Mouse (Mus musculus) neural tube, embryonic 10.5 days (tissue): ENCODE measurements around the gene Mavs.
"Not testable (repeated sequence)": the region's sequence is repeated elsewhere in the genome, so short reads cannot be mapped to it uniquely, and the experiment has no call there.

Experiments used
- DNase-seq: peaks from one replicate; pipeline ENCODE4 v3.0.0-alpha.2; 2017; ENCODE audit warnings: low spot score; ENCODE audit errors: extremely low spot score

Gene Mavs

DNA sequence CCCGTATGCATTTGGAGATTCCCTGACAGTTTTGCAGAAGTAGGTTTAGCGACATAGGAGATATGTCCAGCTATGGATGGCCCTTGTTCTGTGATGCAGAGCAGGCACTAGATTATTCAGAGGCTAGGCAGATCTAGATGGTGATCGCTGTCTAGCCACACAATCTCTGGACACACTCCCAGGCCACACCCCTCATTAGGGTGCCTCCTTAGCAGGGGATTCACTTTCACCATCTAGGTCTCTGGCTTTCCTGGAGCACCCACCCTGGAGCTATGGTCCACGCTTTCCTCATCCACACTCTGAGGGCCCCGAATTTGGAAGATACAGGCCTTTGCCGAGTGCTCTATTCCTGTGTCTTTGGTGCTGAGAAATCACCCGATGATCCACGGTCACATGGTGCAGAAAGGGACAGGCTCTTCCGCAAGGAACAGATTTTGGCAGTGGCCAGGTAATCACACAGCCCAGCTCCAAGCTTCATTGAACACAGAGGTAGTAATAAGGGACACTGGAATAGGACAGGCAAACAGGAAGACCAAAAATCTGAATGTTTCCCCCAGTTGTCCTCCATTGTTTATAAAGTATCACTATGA lies 22.7 kb upstream of the Mavs start:
- DNase-seq, result no peak

DNA sequence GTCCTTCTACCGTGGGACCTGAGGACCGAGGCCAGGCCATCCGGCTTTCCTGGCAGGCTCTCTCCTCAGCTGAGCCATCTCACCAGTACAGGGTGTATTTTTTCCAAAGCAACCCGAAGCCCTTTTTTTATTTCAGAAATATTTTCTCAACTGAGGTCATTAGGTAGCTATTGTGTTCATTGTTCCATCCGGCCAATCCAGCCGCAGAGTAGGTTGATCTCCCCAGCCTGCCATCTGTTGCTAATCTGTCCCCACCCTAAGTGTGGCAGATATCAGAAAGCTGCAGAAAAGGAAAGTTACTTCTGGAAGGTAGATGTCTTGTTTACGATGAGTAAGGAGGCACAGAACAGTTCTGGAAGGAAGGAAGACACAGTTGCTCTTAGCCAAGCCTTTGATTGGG lies 20.1 kb upstream of the Mavs start:
- DNase-seq, result no peak

DNA sequence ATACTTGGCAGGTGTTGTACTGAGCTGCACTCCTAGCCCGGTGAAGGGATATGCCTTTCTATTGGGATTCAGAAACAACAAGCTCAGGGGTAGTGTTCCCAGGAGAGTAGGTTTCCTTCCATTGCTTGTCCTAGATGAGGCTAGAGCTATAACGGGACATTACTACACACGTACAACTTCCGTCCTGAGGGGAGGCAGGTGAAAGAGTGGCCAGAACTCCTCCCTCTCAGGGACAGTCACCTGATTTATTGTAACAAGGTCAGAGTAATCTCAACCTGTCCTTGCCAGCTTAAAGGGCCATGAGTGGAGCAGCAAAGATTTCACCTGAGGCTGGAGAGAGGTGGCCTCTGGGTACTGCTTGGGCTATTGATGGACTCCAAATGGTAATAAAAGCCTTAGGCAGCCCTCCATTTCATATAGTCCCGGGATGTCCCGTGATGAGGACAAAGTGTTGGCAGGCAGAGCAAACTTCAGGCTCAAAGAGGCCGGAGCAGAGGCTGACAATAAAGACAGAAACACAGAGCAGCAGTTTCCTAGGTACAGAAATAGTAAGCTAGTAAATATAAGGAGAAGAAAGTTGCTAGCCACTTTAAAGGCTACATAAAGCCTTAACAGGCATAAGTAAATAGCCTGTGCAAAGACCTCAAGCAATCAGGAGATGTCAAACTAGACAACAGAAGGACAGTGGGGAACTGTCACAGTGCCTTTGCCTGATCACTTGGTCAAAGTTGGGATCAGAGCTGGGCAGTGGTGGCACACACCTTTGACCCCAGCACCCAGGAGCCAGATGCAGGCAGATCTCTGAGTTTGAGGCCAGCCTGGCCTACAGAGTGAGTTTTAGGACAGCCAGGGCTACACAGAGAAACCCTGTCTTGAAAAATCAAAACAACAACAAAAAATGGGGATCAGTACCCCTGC lies 17.7 kb upstream of the Mavs start:
- DNase-seq, result no peak

DNA sequence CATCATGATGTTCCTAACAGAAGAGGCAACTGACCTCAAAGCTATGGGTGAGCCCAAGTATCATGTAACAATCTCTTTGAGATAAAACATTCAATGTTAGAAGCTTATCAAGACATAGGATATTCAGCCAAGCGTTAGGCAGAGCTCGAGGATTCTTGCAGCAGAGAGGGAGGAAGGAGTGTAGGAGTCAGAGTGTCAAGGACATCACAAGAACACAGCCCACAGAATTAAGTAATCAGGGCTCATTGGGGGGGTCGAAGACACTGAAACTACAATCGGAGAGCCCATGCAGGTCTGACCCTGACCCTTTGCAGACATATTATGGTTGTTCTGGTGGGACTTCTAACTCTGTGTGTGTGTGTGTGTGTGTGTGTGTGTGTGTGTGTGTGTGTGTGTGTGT lies 13.8 kb upstream of the Mavs start:
- DNase-seq, result no peak

DNA sequence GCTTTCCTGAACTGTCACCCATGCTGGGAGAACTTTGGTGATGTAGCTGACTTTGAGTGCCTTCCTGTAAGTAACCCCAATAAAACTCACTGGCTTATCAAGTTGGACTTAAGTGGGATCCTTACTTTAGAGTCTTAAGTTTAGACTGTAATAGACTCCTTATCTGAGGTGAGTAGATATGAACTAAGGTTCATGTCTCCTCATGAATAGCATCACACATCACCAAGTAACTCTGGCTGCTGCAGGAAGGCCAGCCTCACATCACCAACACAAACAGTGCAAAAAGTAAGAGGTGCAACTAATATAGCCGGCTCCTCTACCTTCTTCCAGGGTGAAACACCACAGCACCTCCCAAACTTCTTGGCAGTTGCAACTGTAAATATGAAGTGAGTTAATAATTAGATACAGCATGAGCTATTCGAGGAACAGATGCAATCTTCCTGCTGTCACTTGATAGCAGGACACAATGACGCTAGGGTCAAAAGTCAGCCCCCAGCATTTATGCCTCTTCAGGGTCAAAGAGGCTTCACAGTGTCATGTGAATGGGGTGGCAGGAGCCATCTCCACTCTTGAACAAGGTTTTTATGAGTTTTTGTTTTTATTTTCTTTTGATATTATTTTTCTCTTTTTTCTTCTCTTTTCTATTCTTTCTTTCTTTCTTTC lies 11.9 kb upstream of the Mavs start:
- DNase-seq, result no peak

DNA sequence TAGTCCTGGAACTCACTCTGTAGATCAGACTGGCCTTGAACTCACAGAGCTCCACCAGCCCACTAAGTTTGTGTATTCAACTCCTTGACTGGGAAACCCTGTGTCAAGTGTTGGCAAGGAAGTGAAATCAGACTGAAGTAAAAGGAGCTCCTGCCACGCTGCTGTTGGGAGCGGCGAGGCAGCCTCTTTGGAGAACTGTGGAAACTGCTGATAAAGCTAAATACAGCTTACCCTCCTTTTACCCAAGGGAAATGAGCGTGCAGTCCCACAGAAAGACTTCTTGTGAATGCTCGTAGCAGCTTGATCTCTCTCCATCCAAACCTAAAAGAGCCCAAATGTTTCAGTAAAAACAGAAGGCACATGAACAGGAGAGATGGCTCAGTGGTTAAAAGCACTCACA lies 11.3 kb upstream of the Mavs start:
- no peak for DNase-seq

DNA sequence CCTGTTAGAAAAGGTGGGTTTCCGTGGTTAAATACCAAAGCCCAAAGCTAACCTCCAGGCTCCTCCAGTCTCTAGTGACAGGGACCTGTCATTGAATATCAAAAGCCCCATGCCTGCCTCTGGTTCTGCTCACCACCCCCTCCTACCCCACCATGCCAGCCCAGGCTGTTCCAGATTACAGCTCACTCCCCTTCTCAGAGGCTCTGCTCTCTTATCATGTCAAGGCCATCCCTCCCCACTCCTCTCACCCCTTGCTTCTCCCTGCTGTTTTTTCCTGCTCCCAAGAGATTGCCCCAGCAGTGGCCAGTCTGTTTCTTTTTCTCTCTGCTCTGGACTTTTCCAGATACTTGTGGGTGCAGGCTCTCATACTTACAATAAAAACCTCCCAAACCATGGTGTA lies 10.3 kb upstream of the Mavs start:
- DNase-seq, result no peak

DNA sequence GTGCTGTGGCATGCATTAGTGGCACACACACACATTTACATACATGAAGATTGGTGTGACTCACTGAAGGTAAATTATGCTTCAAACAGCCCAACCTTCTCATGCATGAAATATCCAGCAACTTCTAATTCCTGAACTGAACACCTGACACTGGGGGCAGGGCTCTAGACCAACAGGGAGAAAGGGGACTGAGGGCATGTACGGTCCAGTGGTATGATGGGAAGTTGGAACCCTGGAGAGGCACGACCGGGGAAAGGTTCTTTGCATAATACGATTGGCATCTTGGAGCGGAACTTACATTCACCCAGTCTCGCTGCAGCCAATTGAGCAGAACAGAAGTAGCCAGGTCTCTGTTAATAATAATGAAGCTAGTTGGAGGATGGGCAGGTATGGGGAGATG lies 8.7 kb upstream of the Mavs start:
- no peak for DNase-seq

DNA sequence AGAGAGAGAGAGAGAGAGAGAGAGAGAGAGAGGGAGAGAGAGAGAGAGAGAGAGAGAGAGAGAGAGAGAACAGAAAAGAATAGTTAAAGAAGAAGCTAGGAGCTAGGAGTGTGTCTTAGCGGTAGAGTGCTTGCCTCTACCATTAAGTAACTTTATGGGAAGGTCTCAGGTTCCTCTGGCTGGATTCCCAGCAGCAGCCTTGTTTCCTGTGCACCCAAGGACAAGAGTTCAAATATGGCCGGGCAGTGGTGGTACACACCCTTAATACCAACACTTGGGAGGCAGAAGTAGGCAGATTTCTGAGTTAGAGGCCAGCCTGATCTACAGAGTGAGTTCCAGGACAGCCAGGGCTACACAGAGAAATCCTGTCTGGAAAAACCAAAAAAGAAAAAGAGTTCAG lies 7.2 kb upstream of the Mavs start:
- DNase-seq, result not testable (repeated sequence)

DNA sequence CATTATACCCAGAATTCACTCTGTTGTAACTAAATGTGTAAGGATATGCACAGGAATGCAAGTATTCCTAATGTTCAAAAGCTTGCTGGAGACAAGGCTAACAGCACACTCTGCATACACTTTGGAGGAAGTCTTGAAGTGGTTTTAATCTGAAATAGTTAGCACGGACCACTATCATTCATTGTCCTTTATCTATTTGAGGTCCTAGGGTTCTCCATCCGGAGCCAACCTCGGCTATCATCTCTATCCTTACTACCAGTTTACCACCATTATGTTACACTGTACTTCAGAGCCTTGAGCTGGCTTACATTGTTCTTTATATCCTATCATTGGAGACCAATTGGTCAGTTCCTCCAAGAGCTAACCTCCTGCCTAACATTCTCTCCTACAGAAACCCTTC lies 6.6 kb upstream of the Mavs start:
- DNase-seq, result no peak

DNA sequence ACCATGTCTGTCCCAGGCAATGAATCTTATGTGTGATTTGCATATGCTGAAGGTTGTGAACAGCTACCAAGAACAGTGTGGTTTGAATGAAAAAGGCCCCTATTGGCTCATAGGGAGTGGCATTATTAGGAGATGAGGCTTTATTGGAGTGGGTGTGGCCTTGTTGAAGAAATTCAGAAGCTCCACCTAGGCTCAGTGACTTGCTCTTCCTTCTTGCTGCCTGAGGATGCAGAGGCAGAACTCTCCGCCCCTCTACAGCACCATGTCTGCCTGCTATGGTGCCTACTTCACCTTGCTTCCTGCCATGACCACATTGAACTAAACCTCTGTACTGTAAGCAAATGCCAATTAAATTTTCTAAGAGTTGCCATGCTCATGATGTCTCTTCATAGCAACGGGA lies 1.3 kb upstream of the Mavs start:
- DNase-seq, result no peak

DNA sequence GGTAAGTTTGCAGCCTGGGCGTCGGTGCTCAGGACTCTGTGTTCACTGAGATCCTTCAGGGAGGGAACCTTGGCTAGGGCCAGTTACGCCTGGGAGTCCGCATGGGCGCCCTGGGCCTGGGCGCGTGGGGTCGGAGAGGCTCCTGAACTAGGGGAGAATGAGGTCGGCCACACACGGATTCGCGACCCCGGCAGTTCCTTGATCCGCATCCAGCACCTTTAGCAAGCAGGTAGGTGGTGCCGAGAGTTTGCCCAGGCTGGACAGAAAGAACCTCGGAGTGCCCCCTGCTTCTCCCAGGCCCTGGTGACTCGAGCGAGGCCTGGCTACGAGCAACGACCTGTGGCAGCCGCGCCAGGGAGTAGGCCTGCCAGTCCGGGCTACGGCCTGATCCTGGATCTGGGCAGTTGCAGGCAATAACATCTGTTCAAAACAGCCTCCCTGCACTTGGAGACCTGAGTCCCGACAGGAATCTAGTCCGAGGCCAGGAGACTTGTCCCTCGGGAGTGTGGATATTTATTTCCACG lies 326 bp downstream of the Mavs start:
- DNase-seq, result no peak

DNA sequence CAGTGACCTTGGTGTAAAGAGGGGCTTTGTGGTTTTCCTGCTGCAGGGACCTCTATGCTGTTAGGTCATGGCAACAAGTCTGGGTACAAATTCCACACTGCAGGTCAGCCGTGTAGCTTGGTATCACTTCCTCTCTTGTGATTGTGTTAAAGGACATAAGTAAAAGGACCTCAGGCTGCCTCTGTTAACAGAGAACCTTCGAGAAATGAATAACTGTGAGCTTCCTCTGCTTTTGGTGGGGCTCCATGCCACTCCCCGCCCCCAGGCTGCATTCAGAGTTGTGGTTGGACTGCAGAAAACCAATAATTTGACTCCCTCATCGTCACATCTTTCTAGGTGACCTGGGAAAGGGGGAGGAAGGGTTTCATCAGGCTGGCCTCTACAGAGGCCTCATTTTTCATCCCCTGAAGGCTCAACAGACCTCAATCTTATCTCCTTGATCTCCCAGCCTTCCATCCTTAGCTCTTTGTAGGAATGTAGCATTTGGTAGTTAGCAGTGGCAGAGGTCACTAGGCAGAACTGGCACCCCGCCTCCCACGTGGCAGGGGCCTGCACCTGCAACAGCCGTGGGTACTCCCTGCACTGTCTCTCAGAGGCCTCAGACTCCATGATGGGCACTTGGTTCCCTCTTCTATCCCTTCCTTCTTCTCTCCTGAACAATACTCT lies 1.2 kb downstream of the Mavs start:
- DNase-seq, result no peak

DNA sequence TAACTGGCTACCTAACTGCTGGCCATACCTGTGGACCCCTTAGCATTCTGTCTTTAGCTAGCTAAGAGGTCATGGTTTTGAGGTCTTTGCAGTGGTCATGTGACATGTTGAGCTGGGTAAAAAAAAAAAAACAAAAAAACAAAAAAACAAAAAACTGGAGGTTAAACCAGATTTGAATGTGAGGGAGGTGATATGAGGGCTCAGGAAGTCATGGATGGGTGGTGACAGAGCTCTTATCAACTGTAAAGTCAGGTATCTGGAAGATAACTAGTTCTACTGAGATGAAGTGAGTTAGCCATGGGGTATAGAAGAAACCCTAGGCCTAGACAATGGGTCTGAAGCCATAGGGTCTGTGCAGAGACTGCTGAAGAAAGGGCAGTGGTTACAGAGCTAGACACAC lies 8.3 kb downstream of the Mavs start:
- no peak for DNase-seq

DNA sequence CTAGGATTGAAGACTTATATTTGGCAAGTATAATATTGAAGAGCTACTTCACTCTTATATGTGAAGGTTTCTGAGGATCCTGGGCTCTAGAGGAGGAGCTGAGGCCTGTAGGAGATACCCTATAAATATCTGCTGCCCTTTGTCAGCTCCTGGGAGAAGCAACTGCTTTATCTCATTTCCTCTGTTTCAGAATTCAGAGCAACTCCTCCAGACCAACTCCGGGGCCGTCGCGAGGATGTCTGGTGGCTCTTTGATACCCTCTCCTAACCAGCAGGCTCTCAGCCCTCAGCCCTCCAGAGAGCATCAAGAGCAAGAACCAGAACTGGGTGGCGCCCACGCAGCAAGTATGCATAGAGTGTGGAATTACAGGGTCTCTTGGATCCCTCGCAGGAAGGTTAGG lies 9.1 kb downstream of the Mavs start:
- DNase-seq, result no peak

DNA sequence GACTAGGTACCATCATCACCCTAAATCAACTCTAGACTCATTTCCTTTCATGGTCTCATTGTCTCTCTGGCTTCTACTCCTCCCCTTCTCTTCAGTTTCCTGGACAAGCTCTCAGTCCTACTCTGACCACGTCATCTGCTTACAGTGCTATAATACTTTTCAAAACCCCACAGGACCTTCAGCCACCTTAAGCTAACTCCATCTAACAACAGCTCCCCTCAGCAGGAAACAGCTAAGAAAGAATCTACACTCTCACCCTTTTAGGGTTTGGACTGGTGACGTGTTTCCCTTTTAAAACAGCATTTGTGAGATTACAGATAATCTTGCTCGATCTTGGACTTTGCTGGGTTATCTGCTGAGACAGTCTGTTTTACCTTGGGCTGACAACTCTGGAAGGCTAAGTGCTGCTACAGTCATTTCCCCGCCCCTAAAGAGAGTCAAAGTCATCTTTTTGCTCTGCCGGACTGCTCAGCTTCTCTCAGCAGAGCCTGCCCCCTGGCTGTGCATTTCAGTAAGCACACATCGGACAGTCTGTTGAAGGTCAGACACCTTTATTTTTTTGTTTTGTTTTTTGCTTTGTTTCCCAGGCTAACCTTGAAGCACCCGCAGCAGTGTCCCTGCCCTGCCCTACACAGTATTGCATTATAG lies 19.9 kb downstream of the Mavs start:
- DNase-seq, result peak; percentile 44

DNA sequence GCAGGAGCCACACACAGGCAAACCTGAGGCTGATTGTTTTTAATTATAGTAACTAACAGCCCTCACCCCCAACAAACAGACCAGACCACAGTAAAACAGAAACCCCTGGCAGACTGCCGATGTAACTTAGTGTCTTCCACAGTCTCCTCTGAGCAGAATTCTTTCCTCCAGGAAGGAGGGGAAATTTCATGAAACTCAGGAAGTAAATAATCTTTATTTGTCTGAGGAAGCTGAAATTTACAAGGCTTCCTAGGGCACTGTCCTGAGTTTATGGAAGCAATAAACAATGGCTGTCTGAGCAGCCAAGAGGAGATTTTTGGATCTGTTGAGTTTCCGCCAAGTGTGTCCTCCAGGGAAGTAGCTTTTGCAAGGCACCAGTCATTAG lies 20.5 kb downstream of the Mavs start:
- no peak for DNase-seq

DNA sequence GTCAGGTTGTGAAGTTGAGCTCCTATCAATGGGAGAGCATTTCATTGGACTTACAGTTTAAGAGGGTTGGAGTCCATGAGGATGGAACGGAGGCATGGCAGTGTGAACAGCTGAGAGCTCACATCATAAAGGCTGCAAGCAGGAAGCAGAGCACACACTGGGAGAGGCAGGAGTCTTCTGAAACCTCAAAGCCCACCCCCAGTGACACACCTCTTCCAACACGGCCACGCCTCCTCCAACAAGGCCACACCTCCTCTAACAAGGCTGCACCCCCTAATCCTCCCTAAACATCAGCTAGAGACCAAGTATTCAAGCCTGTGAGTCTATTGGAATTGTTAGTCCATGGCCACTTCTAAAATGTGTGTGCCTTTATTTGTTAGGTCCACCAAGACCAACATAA lies 21.9 kb downstream of the Mavs start:
- DNase-seq, result no peak

DNA sequence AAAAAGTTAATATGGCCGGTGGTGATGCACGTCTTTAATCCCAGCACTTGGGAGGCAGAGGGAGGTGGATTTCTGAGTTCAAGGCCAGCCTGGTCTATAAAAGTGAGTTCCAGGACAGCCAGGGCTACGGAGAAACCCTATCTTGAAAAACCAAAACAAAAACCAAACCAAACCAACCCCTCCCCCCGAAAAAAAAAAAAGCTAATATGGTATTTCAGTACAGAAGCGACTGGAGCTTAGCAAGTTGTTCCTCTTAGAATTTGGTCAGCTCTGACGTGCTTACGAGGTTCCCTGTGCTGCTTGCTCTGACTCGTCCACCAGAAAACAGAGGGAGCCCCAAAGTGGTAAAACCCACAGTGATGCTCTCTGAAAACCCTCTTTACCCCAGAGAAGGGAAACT lies 24.8 kb downstream of the Mavs start:
- no peak for DNase-seq

DNA sequence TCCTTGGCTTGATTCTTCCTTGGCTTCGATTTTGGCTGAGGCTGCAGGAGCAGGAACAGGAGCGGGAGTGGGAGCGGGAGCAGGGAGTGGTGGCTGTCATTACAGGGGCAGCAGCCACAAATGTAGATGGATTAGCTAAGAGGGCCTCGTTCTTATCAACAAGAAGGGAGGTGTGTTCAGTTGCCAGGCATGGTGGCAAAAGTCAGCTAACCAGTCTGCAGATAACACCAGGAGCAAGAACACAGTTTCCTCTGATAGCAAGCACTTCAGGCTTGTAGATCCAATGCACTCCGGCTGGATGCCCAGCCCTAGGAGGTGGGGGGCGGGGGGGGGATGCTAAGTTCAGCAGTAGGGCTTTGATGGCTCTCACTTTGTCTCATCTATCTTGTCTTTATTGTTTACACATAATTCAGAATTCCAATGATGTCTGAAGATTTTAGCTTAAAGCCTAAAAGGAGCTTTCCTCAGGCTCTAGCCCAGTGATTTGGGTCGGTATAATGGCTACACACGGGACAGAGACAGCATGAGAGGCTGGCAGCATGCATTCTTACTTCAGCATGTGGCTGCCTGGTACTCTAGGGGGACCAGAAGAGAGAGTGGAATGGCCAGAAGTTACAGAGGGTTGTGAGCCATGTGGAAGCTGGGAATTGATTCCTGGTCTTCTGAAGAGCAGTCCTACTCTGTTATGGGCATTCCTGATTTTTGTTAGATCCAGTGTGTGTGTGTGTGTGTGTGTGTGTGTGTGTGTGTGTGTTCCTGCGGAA lies 26.9 kb downstream of the Mavs start:
- DNase-seq, result no peak
